Mouse (Mus musculus) ES-E14 (cell line): ENCODE measurements around the gene Zfyve9. TPM values are rescaled to one million over a fixed set of nuclear protein-coding genes. Genes with fewer than 3 reads are reported as not detected.

Experiments
- DNase-seq: peaks from one replicate; pipeline ENCODE4 v3.0.0-alpha.2; 2013; ENCODE audit warnings: low read depth, low spot score
- H3K27ac ChIP-seq: 2 replicates; pipeline ENCODE4 v1.5.1; 2012; ENCODE audit warnings: low read depth, mild to moderate bottlenecking, low read length, moderate library complexity, mixed read lengths; ENCODE audit not compliant: poor library complexity, insufficient read depth, severe bottlenecking
- H3K36me3 ChIP-seq: 2 replicates; pipeline ENCODE4 v1.6.1; 2012; ENCODE audit warnings: mild to moderate bottlenecking, low read length, moderate library complexity, mixed read lengths; ENCODE audit not compliant: control insufficient read depth, poor library complexity, insufficient read depth, severe bottlenecking
- H3K4me1 ChIP-seq, 2 experiments: fragments of 150-350 bp in 1 of 2; sonication (generic) in 1 of 2; 2 replicates each; pipeline ENCODE4 v1.6.1; 2012; ENCODE audit warnings: low read length in 2 of 2, mild to moderate bottlenecking in 1 of 2, mixed read lengths in 1 of 2; ENCODE audit not compliant: control insufficient read depth in 2 of 2, insufficient read depth in 2 of 2, poor library complexity in 1 of 2
- H3K4me3 ChIP-seq, 2 experiments: fragments of 150-350 bp in 1 of 2; sonication (generic) in 1 of 2; 2 replicates each; pipeline ENCODE4 v1.5.1; 2012; ENCODE audit warnings: low read length in 2 of 2, low read depth in 1 of 2, mild to moderate bottlenecking in 1 of 2, mixed read lengths in 1 of 2; ENCODE audit not compliant: insufficient read depth in 1 of 2, poor library complexity in 1 of 2, severe bottlenecking in 1 of 2
- H3K9ac ChIP-seq: 2 replicates; pipeline ENCODE4 v1.6.1; 2012; ENCODE audit warnings: low read depth, mild to moderate bottlenecking, low read length, mixed read lengths; ENCODE audit not compliant: poor library complexity, insufficient read depth, severe bottlenecking
- H3K9me3 ChIP-seq: fragments of 150-350 bp; sonication (generic); 2 replicates; pipeline ENCODE4 v1.6.1; 2012; ENCODE audit warnings: low read depth, mild to moderate bottlenecking, low read length; ENCODE audit not compliant: control insufficient read depth, insufficient read depth
- CHD2 ChIP-seq: IDR thresholded peaks from 2 replicates; pipeline ENCODE4 v1.6.1; 2014; ENCODE audit warnings: mild to moderate bottlenecking, low read depth, low read length, inconsistent platforms
- HCFC1 ChIP-seq: IDR thresholded peaks from 2 replicates; pipeline ENCODE4 v1.6.1; 2012; ENCODE audit warnings: low read length, inconsistent platforms, borderline replicate concordance; ENCODE audit not compliant: insufficient read depth
- MAFK ChIP-seq: IDR thresholded peaks from 2 replicates; pipeline ENCODE4 v1.6.1; 2014; ENCODE audit warnings: mild to moderate bottlenecking, low read depth, low read length, inconsistent platforms; ENCODE audit not compliant: insufficient read depth
- ZC3H11A ChIP-seq: IDR thresholded peaks from 2 replicates; pipeline ENCODE4 v1.6.1; 2012; ENCODE audit warnings: low read depth, mild to moderate bottlenecking, inconsistent platforms, low read length, borderline replicate concordance
- ZNF384 ChIP-seq: IDR thresholded peaks from 2 replicates; pipeline ENCODE4 v1.6.1; 2012; ENCODE audit warnings: low read depth, low read length, inconsistent platforms
- in situ Hi-C, 2 experiments: fragments of 600-800 bp; cut with MboI; formaldehyde crosslinking; loops; one replicate each; pipeline ENCODE4 v1.15.1; 2025; ENCODE audit warnings: low sequenced_read_pairs in 2 of 2, inconsistent platforms in 1 of 2; ENCODE audit not compliant: unreplicated experiment in 2 of 2
- total RNA-seq: library from RNA; depleted of rRNA; stranded (reverse); fragments of 300-350 nt; gene quantifications from 2 replicates; pipeline ENCODE4 v1.2.3, GENCODE M21; 2012

Gene Zfyve9
- total RNA-seq, 1 experiment = 8.7 TPM

DNA sequence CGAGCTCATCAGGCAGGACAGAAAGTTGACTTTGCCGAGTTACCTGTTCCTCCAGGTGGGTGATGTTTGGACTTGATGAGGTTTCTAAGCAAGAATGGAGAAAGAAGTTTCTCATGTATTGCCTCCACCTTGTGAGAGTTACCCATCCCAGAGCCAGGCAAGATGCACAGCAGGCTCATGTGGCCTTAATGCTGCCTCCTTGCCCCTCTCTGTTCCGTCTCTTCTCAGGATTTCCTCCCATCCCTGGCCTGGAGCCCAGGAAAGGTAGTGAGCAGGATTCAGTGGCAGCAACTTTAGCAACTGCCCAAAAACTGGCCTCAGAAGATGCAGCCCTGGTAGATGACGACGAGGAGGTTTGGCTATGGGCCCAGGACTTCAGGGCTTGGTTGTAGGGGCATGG is 153.5 kb downstream of the Zfyve9 start:
- no peaks in the 10 kb centered on the region for H3K4me1 ChIP-seq
- H3K9ac ChIP-seq = no peak overlapping the region
- no peak for DNase-seq
- H3K9me3 ChIP-seq = no peaks in the 10 kb centered on the region
- H3K27ac ChIP-seq = no peak overlapping the region
- no peak overlapping the region for H3K4me3 ChIP-seq
- TF ChIP-seq ZC3H11A (no peak), ZNF384 (no peak), CHD2 (no peak), HCFC1 (no peak), MAFK (no peak)
- in situ Hi-C loops = no loop called here
- H3K36me3 ChIP-seq = peaks cover 73% of the 10 kb centered on the region

- in situ Hi-C loops = no loop called here
- Histone ChIP-seq H3K9ac (no peak overlapping the region), H3K9me3 (no peaks in the 10 kb centered on the region), H3K4me1 (peaks cover 0 to 7% of the 10 kb centered on the region in 2 experiments; a peak in 2 of 4 replicates), H3K4me3 (no peak overlapping the region), H3K27ac (no peak overlapping the region), H3K36me3 (peaks cover 27% of the 10 kb centered on the region)
- peak; percentile 44 for DNase-seq
- TF ChIP-seq HCFC1 (no peak), ZC3H11A (no peak), ZNF384 (no peak), CHD2 (no peak), MAFK (no peak)
These were observed 159.1 kb downstream of the Zfyve9 start for GRCm38 (mm10) chr4:108621504-108621903.

GRCm38 (mm10) chr4:108620536-108620935 is 160.1 kb downstream of the Zfyve9 start:
- peak overlapping the region; percentile 97 for H3K9ac ChIP-seq
- TF ChIP-seq MAFK (peak; percentile 56; the same call in 1 of the 2 replicates), HCFC1 (no peak)
- peaks cover 20% of the 10 kb centered on the region for H3K36me3 ChIP-seq
- H3K4me1 ChIP-seq = peaks cover 0 to 7% of the 10 kb centered on the region in 2 experiments; a peak in 2 of 4 replicates
- no peaks in the 10 kb centered on the region for H3K9me3 ChIP-seq
- H3K4me3 ChIP-seq = peak overlapping the region; percentile 91 to 93
- no peak overlapping the region for H3K27ac ChIP-seq
- in situ Hi-C loops = no loop called here
- DNase-seq = no peak

GRCm38 (mm10) chr4:108619587-108620341 is 160.8 kb downstream of the Zfyve9 start, which contains the start of gene Cc2d1b:
Cc2d1b (plus strand) TSS chr4:108619940.
- H3K27ac ChIP-seq = peak within 1 kb of the TSS; percentile 76
- in situ Hi-C loops = no loop called here
- peak within 1 kb of the TSS; percentile 97 for H3K9ac ChIP-seq
- H3K36me3 ChIP-seq = peaks cover 15% of the 10 kb centered on the region
- H3K9me3 ChIP-seq = no peaks in the 10 kb centered on the region
- H3K4me1 ChIP-seq = peaks cover 0 to 7% of the 10 kb centered on the region in 2 experiments; a peak in 2 of 4 replicates
- peak; percentile 66 for TF ChIP-seq HCFC1
- TF ChIP-seq MAFK = no peak
- no peak for TF ChIP-seq ZNF384
- peak; percentile 77 for TF ChIP-seq CHD2
- TF ChIP-seq ZC3H11A = no peak
- DNase-seq = peak; percentile 91
- H3K4me3 ChIP-seq = peak within 1 kb of the TSS; percentile 91 to 93

DNA sequence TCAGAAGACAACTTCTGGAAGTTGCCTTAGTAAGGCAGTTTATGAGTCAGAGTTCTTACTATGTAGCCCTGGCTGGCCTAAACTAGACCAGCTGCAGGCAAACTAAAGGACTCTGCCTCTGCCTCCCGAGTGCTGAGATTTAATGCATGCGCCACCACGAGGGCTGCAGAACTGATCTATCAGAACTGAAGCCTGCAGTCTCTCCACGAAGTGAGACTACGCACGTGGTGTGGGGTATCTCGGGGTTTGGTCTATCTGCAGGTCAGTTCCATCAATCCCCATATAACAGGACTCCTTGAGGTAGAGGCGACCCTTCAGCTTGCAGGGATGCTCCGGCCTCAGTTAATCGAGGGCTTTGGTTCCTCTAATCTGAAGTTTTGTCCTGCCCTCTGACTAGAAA is 161.4 kb downstream of the Zfyve9 start:
- Histone ChIP-seq H3K36me3 (peaks cover 11% of the 10 kb centered on the region), H3K4me1 (peaks cover 0 to 7% of the 10 kb centered on the region in 2 experiments; a peak in 2 of 4 replicates), H3K27ac (peak overlapping the region; percentile 76), H3K4me3 (peak overlapping the region; percentile 67 to 93), H3K9ac (peak overlapping the region; percentile 81), H3K9me3 (no peaks in the 10 kb centered on the region)
- no peak for DNase-seq
- TF ChIP-seq ZNF384 = no peak
- TF ChIP-seq MAFK = no peak
- no peak for TF ChIP-seq ZC3H11A
- TF ChIP-seq CHD2 = no peak
- no peak for TF ChIP-seq HCFC1
- in situ Hi-C loops = no loop called here
